Mouse (Mus musculus): ENCODE measurements around the gene Cdc42bpb.

Gene Cdc42bpb

DNA sequence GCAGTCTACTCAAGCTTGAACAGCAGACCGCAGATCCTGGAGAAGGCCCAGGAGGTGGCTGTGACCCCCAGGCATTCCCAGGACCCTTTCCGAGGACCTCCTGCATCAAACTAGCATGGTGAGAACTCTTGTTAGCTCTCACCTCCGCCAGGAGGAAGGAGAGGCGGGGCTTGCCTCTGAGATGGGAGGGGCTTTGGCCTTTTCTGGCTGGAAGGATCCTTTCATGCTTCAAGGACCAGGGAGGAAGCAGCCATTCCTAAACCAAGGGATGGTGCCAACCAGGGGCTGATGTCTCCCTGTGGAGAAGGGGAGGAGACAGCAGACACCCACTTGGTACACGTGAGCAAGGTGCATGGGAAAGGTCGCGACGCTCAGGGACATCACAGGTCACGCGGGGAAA, 93.0 kb downstream of the Cdc42bpb start:
- DNase-seq (ENCODE audit: low read depth, low spot score): no peak

DNA sequence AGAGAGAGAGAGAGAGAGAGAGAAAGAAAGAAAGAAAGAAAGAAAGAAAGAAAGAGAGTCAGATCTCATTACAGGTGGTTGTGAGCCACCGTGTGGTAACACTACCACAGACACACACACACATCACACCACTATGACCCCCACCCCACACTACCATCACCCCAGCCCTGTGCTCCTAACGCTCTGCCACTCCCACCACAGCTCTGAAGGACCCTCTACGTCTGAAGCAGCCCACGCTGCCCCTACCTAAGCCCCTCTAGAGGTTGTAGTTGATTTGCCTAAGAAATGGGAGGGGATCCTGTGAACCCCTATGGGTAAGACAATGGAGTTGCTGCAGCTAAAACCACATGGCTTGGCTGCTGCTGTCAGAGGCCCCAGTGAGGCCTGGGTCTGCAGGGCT, 93.9 kb downstream of the Cdc42bpb start:
- DNase-seq (ENCODE audit: low read depth, low spot score): no peak

DNA sequence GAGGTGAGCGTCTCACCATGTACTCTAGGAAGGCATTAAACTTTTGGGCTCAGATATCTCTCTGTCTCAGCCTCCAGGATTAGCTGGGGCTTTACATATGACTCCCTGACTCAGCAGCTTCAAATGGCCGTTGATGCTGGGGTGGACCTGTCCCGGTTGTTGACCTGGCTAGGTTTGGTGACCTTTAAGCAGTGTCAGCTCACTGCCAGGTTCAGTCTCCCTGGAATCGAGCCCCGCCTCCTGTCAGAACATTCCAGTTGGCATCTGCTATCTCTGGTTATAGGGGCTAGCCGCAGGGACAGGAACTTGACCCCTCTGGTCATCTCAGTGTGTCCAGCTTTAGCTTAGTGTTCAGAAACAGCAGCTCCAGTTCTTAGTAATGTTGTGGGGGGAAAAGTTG, 101.1 kb downstream of the Cdc42bpb start:
- DNase-seq (ENCODE audit: low read depth, low spot score): no peak

DNA sequence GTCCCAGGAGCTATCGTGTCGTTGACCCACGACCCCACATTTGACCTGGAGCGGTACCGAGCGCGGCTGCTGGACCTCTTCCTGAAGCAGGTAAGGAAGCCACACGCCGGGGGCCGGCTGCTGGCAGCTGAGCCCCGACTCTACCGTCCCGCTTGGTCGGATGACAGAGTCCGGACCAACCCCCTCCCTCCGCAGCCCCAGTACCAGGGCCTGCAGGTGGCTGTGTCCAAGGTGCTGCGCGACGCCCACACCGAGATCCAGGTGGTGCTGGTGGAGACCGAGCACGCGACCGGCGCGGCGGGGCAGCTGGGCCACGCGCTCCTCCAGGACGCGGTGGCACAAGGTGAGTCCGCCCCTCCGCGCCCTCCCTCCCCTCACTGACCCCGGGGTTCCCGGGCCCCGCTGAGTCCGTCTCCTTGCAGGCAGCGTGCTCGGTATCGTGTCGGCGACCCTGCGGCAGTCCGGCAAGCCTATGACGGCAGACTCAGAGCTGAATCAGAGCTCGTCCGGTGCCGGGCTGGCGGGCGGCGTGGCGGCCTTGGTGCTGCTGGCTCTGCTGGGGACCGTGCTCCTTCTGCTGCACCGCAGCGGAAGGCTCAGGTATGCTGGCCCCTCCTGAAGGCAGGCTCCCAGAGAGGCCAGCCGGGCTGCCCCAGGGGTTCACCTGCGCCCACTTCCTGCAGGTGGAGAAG, 102.2 kb downstream of the Cdc42bpb start:
- no peak for DNase-seq (ENCODE audit: low read depth, low spot score)

DNA sequence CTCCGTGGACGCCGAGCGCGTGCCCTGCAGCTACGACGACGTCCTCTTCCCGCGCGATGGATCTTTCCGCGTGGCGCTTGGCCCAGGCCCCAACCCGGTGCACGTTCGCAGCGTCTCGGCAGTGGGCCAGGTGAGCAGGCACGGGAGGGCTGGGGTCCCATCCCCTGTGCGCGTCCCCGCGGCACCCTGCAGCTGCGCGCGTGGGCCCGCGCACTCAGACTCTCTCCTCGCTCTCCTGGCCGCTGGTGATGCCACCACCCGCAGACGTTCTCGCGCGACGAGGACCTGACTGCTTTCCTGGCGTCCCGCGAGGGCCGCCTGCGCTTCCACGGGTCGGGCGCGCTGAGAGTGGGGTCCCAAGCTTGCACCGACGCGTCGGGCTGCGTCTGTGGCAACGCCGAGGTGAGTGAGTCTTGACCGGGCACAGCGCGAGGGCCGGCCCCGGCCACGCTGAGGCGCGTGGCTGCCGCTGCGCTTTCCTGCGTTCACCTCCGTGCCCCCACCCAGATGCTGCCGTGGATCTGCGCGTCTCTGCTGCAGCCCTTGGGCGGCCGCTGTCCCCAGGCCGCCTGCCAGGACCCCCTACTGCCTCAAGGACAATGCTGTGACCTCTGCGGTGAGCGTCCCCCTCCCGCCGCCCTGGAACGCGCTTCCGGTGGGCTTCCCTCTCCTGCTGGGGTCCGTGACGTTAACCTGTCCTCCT, 102.9 kb downstream of the Cdc42bpb start:
- DNase-seq (ENCODE audit: low read depth, low spot score): no peak

DNA sequence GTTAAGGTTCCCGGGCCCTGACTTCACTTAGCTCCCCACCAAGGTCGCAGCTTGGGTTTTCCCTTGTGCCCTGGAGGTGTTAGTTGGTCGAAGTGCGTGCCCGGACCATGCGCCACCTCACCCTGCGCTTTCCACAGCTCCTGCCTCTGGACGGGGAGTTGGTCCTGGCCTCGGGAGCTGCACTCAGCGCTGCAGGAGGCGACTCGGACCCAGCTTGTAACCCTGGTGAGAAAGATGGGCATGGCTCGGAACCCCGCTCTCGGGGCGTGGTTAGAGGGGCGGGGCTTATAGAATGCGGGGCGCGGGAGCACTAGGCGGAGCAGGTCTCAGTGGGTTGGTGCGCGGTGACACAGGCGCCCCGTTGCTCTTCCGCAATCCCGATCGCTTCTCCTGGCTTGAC, 103.5 kb downstream of the Cdc42bpb start:
- DNase-seq (ENCODE audit: low read depth, low spot score): no peak

DNA sequence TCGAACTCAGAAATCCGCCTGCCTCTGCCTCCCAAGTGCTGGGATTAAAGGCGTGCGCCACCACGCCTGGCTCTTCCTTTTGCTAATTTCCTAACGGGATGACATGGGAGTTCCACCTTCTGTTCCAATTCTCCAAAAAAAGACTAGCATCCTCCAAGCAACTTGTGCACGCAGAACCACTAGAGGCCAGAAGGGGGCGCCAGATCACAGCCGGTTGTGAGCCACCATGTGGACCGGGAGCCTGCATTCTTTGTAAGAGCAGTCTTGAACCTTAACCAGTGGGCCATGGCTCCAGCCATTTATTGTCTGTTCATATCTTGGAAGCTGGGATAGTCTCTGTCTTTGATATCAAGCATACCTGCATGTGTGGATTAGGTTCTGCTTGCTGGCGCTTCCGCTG, 105.1 kb downstream of the Cdc42bpb start:
- DNase-seq (ENCODE audit: low read depth, low spot score): peak; percentile 49

DNA sequence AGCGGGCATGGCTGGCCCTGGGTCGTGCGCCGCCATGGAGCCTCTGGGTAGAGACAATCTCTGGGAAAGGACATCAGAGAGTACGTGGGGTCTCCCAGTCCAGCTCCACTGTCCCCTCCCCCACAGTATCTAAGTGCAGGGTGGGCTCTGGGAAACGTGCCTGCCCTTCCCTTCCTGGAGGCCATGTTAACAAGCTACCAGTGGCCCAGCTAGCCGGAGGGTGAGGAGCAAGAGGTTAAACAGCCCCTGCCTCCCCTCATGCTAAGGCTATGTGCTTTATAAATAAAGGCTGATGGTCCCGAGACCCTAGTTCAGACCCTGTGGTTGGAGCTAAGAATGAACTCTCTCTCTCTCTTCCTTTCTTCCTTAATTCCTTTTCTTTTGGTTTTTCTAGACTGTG, 105.6 kb downstream of the Cdc42bpb start:
- no peak for DNase-seq (ENCODE audit: low read depth, low spot score)

DNA sequence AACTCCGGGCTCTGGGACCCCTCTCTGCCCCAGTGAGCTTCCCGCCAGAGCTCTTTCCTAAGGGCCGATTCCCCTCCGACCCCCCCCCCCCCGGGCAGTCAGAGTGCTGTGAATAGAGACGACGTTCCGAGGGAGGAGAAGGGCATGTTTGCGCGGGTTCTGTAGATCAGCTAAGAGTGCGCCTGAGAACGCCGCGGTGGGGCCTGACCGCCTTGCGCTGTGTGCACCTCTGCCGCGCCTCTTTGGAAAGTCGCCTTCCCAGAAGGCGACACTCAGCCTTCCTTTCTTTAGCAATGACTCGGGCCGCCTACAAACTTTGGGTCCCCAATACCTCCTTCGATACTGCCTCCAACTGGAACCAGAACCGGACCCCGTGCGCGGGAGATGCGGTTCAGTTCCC, 106.1 kb downstream of the Cdc42bpb start:
- no peak for DNase-seq (ENCODE audit: low read depth, low spot score)

DNA sequence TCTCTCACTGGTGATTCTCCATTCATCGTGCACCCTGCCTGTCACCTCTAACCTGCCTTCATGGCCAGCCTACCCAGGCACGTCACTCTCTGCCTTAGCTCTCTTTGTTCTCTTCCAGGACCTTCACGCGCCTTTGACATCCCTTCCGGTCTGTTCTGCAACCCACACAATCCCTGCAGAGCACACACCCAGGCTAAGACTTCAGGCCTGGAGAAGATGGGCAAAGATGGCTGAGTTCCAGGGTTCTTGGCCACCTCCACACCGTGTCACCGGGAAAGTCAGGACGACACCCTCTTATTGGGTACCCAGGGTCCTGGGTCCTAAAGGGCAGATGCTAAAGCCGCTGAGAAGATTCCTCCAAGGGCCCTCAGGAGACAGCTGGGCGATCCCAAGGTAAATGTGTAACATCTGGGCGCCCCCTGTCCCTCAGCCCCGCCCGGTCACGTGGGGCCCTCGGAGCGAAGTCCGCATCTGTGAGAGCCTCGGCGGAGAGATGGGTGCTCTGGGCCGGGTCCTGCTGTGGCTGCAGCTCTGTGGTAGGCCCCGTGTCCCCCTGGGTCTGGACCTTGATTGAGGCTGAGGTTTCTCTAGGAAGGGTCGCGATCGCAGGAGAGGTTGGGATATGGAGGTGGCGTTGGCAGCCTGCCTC, 106.8 kb downstream of the Cdc42bpb start, which contains the start of gene Amn:
Amn (plus strand) TSS at position 467 of the 649 bp plus-strand sequence.
- DNase-seq (ENCODE audit: low read depth, low spot score): no peak

DNA sequence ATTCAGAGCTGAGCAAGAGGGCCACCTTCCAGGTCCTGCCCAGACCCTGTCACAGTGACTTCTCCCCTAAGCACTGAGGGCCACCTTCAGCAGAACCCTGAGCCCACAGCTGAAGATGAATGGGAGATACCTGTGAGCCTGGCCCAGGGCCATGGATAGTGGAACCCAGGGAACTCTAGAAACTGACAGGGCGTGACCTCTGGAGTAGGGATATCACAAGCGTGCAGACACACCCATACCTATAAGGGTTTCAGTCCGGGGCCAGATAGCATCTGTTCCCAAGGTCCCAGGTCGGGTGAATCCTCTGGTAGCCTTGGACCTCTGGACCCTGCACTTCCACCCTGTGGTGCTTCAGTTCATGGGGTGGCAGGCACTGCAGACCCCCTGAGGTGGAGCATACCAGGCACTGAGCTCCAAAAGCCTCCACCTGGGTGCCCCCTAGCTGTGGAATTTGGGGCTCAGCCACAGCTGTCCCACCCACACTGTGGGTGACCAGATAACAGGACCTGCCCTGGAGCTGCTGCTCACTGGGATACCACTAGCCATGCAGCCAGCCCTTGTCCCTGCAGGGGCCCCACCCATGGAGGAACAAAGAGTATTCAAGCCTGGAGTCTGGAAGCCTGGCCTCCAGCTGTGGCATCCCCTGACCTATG, 109.7 kb downstream of the Cdc42bpb start:
- DNase-seq (ENCODE audit: low read depth, low spot score): no peak

DNA sequence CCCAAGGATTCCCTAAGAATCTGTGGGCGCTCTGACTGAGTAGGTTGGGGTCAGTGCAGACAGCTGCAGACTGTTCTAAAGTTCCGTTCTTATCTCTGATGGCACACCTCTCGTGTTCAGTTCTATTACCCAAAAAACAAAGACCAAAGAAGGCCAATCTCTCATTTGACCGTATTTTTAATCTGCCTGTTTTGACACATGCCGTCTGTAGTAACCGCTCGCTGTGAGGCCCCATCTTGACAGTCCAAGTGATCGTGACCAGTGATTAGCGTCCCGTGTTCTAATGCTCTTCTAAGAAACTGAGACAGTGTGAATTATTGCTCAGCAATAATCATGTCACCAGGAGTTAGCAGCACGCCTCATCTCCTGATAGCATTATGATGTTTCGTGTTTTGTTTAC, 110.9 kb downstream of the Cdc42bpb start:
- no peak for DNase-seq (ENCODE audit: low read depth, low spot score)

DNA sequence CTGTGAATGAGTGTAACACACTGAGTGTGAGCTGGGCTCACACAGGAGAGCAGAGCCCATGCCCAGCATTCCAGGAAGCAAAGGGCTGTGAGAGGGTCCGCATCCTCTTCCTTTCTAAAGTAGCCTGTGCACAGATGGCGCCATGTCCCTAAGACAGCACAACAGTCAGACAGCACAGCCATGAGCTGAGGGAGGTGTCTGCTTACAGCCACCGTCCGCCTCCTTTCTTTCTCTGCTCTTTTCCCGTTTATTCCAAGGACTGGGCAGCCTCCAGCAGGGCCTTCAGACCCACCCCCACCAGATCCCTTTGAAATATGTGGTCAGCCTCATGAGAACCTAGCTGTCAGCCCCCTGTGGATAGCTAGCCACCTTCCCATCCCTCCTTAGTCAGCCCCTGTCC, 112.3 kb downstream of the Cdc42bpb start:
- no peak for DNase-seq (ENCODE audit: low read depth, low spot score)

DNA sequence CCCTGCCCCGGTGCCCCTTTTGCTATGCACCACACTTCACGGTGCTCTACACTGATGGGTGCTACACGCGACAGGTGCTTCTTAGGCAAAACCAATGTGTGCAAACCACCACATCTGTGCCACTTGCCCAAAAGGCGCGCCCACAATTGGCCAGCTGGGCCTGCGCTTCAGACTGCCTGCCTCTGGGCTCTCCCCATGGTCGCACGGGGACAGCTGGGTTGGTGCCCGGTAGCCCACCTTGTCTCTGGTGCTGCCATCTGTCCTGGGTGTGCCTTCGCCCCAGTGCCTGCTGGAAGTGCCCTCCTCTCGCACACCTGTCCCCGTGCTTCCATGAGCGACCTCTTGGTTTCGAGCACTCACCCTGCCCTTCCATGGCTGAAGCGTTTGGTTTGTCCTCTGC, 113.9 kb downstream of the Cdc42bpb start:
- DNase-seq (ENCODE audit: low read depth, low spot score): no peak

DNA sequence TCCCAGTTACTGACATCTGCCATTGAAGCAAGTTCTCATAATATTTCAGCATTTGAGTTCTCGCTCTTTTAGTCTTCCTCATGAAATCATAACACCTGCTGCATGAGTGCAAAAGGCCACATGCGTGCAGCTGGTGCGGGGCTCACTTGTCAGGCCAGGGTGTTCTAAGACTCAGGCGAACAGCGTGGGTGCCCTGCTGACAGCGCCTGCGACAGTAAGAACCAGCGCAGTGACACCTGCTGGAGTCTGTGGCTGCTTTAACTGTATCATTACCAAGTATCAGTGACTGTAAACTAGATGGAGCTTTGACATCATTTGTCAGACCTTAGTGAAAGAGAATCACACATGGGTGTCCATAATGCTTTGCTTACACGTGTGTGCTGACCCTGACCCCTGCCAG, 126.3 kb downstream of the Cdc42bpb start:
- no peak for DNase-seq (ENCODE audit: low read depth, low spot score)

DNA sequence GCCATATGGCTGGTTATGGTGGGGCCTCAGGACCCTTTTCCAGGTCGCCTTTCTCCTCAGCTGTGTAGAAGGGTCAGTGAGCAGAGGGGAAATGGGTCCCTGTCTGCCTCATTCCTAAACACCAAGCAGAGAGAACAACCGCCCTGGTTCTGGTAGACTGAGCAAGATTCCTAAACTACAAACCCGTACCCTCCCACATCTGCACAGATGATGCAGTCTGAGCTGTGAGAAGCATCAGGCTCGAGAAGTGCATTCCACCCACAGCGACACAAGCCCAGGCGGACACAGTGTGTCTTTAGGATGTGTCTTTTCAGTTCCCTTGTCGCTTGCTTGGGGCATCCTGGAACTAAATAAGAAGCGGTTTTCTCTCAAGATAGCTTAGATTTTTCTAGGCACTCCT, 127.4 kb downstream of the Cdc42bpb start:
- DNase-seq (ENCODE audit: low read depth, low spot score): no peak

DNA sequence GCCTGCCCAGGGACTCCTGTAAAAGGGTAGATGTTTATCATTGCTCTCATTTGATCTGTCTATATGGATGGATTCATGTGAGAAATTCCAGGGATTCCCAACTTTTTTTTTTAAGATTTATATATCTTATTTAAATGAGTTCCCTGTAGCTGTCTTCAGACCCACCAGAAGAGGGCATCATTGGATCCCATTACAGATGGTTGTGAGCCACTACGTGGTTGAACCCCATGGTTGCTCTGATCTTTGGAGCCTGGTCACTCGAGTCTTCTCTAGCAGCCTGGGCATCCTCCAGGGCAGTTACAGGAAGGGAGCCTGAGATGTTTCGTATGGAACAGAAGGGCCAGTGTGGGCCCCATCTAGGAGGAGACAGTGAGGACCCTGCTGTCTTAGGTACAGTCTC, 128.4 kb downstream of the Cdc42bpb start:
- no peak for DNase-seq (ENCODE audit: low read depth, low spot score)

DNA sequence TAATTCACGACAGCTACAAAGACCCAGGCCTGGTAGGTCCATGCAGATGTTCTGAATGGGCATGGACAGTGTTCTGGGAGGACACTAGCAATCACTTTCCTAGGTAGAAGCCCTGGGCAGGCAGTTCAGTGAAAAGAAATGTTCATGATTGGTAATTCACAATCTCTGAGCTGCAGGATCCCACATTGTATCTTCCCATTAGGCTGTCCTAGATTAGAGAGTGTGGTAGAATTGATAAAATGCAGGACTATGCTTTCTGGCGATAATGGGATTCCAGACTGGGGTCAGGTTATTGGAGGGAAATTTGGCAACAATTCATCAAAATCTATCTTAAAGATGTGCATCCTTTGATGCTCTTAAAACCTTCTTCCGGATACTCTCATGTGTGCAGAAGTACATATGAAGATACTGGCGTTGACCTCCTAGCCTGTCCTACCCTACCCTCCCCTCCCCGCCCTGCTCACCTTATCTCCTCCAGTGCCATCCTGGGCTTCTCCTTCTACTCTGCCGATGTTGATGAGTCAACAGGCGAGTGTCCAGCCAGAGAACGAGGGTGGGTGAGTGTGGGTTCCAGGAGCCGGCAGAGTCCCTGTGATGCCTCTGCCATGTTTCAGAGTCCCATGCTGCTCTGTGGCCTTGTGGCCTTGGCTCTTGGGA, 130.6 kb downstream of the Cdc42bpb start:
- DNase-seq (ENCODE audit: low read depth, low spot score): no peak

DNA sequence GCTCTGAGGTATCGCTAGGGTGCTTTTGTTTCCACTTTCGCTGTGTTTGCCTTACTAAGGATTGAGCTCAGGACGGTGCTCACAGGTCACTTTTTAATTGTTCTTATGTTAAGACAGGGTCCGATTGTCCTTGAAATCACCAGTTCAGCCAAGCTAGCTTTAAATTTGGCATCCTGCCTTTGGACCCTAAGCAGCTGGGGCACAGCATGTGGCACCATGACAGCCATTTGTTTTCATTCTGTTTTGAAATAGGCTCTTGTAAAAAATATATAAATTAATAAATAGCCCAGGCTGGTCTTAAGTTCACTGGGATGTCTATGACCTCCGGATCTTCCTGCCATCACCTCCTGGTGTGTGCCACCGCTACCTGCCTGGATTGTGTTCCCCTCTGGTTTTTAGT, 132.4 kb downstream of the Cdc42bpb start:
- DNase-seq (ENCODE audit: low read depth, low spot score): no peak

DNA sequence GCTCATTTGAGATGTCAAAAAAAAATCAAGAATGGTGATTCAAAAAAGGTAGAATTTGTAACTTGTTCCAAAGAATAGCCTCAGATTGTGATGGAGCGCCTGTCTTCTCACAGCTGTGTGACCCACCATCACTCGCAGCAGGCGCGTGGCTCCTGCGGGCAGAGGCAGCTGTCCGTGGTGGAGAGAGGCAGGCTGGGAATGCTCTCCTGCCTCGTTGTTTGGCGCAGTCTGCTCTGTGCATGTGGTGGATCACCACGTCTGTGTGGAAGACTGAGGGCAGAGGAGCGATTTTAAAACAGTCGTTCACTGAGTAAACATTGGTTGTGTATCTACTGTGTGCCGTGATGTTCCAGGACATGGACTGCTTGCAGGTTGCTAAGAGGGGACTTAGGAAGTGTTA, 133.8 kb downstream of the Cdc42bpb start:
- no peak for DNase-seq (ENCODE audit: low read depth, low spot score)

Measured in retina, adult 2 months (tissue).